Mouse (Mus musculus): ENCODE measurements at regions not wholly inside any gene's neighbourhood (a gene's known extent, or its start where the extent isn't known, plus 50 kb on each side); places are given as distances from the start of the nearest gene placed in this dataset.

GRCm38 (mm10) chr6:135501791-135502190 lies 139.4 kb downstream of the Emp1 start:
- Histone ChIP-seq H3K4me1 (replicated peaks; ENCODE audit: control insufficient read depth, insufficient read depth) (no peaks in the 10 kb centered on the region), H3K9ac (ENCODE audit: low read length) (no peak overlapping the region), H3K4me3 (ENCODE audit: low read depth, low read length) (no peak overlapping the region), H3K27me3 (ENCODE audit: control insufficient read depth, insufficient read depth, low read length) (no peaks in the 10 kb centered on the region), H3K4me2 (replicated peaks; ENCODE audit: low read depth) (no peak overlapping the region), H3K36me3 (ENCODE audit: control insufficient read depth, insufficient read depth, low read length) (no peaks in the 10 kb centered on the region), H3K9me3 (ENCODE audit: control insufficient read depth, low read length) (no peaks in the 10 kb centered on the region), H3K27ac (replicated peaks) (no peak overlapping the region)
- WGBS = 71% methylated on average over 6 of the region's 6 CpGs
- ATAC-seq (ENCODE audit: low FRiP score, low TSS enrichment) (no peak), DNase-seq (ENCODE audit: low spot score) (no peak)
- TF ChIP-seq CTCF (IDR thresholded peaks at IDR 0.05; ENCODE audit: low read depth) (no peak), EP300 (optimal IDR thresholded peaks at IDR 0.05) (no peak)

GRCm38 (mm10) chr6:135502405-135502804 lies 140.1 kb downstream of the Emp1 start:
- WGBS = 63% methylated on average over 8 of the region's 8 CpGs
- no peak overlapping the region for H3K9ac ChIP-seq (ENCODE audit: low read length)
- H3K36me3 ChIP-seq (ENCODE audit: control insufficient read depth, insufficient read depth, low read length) = no peaks in the 10 kb centered on the region
- no peak overlapping the region for H3K27ac ChIP-seq (replicated peaks)
- H3K4me3 ChIP-seq (ENCODE audit: low read depth, low read length) = no peak overlapping the region
- H3K4me2 ChIP-seq (replicated peaks; ENCODE audit: low read depth) = no peak overlapping the region
- TF ChIP-seq CTCF (IDR thresholded peaks at IDR 0.05; ENCODE audit: low read depth) (no peak), EP300 (optimal IDR thresholded peaks at IDR 0.05) (no peak)
- DNase-seq (ENCODE audit: low spot score) (no peak), ATAC-seq (ENCODE audit: low FRiP score, low TSS enrichment) (no peak)
- H3K27me3 ChIP-seq (ENCODE audit: control insufficient read depth, insufficient read depth, low read length) = no peaks in the 10 kb centered on the region
- no peaks in the 10 kb centered on the region for H3K9me3 ChIP-seq (ENCODE audit: control insufficient read depth, low read length)
- H3K4me1 ChIP-seq (replicated peaks; ENCODE audit: control insufficient read depth, insufficient read depth) = no peaks in the 10 kb centered on the region

GRCm38 (mm10) chr6:135518710-135519437 lies 156.5 kb downstream of the Emp1 start:
- WGBS = 81% methylated on average over 4 of the region's 4 CpGs
- no peak overlapping the region for H3K4me2 ChIP-seq (replicated peaks; ENCODE audit: low read depth)
- no peak overlapping the region for H3K27ac ChIP-seq (replicated peaks)
- no peaks in the 10 kb centered on the region for H3K9me3 ChIP-seq (ENCODE audit: control insufficient read depth, low read length)
- H3K4me1 ChIP-seq (replicated peaks; ENCODE audit: control insufficient read depth, insufficient read depth) = no peaks in the 10 kb centered on the region
- ATAC-seq (ENCODE audit: low FRiP score, low TSS enrichment) = no peak
- DNase-seq (ENCODE audit: low spot score) = no peak
- no peak overlapping the region for H3K9ac ChIP-seq (ENCODE audit: low read length)
- H3K36me3 ChIP-seq (ENCODE audit: control insufficient read depth, insufficient read depth, low read length) = no peaks in the 10 kb centered on the region
- no peaks in the 10 kb centered on the region for H3K27me3 ChIP-seq (ENCODE audit: control insufficient read depth, insufficient read depth, low read length)
- no peak for TF ChIP-seq EP300 (optimal IDR thresholded peaks at IDR 0.05)
- TF ChIP-seq CTCF (IDR thresholded peaks at IDR 0.05; ENCODE audit: low read depth) = no peak
- H3K4me3 ChIP-seq (ENCODE audit: low read depth, low read length) = no peak overlapping the region

GRCm38 (mm10) chr6:135519438-135519803 lies 157.1 kb downstream of the Emp1 start:
- Histone ChIP-seq H3K27me3 (ENCODE audit: control insufficient read depth, insufficient read depth, low read length) (no peaks in the 10 kb centered on the region), H3K27ac (replicated peaks) (no peak overlapping the region), H3K9me3 (ENCODE audit: control insufficient read depth, low read length) (no peaks in the 10 kb centered on the region), H3K4me2 (replicated peaks; ENCODE audit: low read depth) (no peak overlapping the region), H3K36me3 (ENCODE audit: control insufficient read depth, insufficient read depth, low read length) (no peaks in the 10 kb centered on the region), H3K9ac (ENCODE audit: low read length) (no peak overlapping the region), H3K4me1 (replicated peaks; ENCODE audit: control insufficient read depth, insufficient read depth) (no peaks in the 10 kb centered on the region), H3K4me3 (ENCODE audit: low read depth, low read length) (no peak overlapping the region)
- TF ChIP-seq EP300 (optimal IDR thresholded peaks at IDR 0.05) (no peak), CTCF (IDR thresholded peaks at IDR 0.05; ENCODE audit: low read depth) (no peak)
- ATAC-seq (ENCODE audit: low FRiP score, low TSS enrichment) (no peak), DNase-seq (ENCODE audit: low spot score) (no peak)
- 78% methylated on average over 2 of the region's 2 CpGs for WGBS

GRCm38 (mm10) chr6:135520868-135521267 lies 158.5 kb downstream of the Emp1 start:
- no peak overlapping the region for H3K9ac ChIP-seq (ENCODE audit: low read length)
- H3K4me1 ChIP-seq (replicated peaks; ENCODE audit: control insufficient read depth, insufficient read depth) = no peaks in the 10 kb centered on the region
- H3K9me3 ChIP-seq (ENCODE audit: control insufficient read depth, low read length) = no peaks in the 10 kb centered on the region
- H3K4me3 ChIP-seq (ENCODE audit: low read depth, low read length) = no peak overlapping the region
- no peak for TF ChIP-seq EP300 (optimal IDR thresholded peaks at IDR 0.05)
- TF ChIP-seq CTCF (IDR thresholded peaks at IDR 0.05; ENCODE audit: low read depth) = no peak
- no peaks in the 10 kb centered on the region for H3K36me3 ChIP-seq (ENCODE audit: control insufficient read depth, insufficient read depth, low read length)
- no peak overlapping the region for H3K27ac ChIP-seq (replicated peaks)
- ATAC-seq (ENCODE audit: low FRiP score, low TSS enrichment) (no peak), DNase-seq (ENCODE audit: low spot score) (no peak)
- no peak overlapping the region for H3K4me2 ChIP-seq (replicated peaks; ENCODE audit: low read depth)
- H3K27me3 ChIP-seq (ENCODE audit: control insufficient read depth, insufficient read depth, low read length) = no peaks in the 10 kb centered on the region
- 58% methylated on average over 2 of the region's 2 CpGs for WGBS

- TF ChIP-seq CTCF (IDR thresholded peaks at IDR 0.05; ENCODE audit: low read depth) (peak; percentile 47), EP300 (optimal IDR thresholded peaks at IDR 0.05) (no peak)
- WGBS = 75% methylated on average over 5 of the region's 5 CpGs
Measured at GRCm38 (mm10) chr6:135524886-135525285, 162.5 kb downstream of the Emp1 start.

More at GRCm38 (mm10) chr6:135524886-135525285, 162.5 kb downstream of the Emp1 start:
- no peaks in the 10 kb centered on the region for H3K4me1 ChIP-seq (replicated peaks; ENCODE audit: control insufficient read depth, insufficient read depth)
- no peak for DNase-seq (ENCODE audit: low spot score)
- H3K36me3 ChIP-seq (ENCODE audit: control insufficient read depth, insufficient read depth, low read length) = no peaks in the 10 kb centered on the region
- H3K4me3 ChIP-seq (ENCODE audit: low read depth, low read length) = no peak overlapping the region
- no peak for ATAC-seq (ENCODE audit: low FRiP score, low TSS enrichment)
- no peak overlapping the region for H3K9ac ChIP-seq (ENCODE audit: low read length)
- H3K27ac ChIP-seq (replicated peaks) = no peak overlapping the region
- no peaks in the 10 kb centered on the region for H3K27me3 ChIP-seq (ENCODE audit: control insufficient read depth, insufficient read depth, low read length)
- H3K4me2 ChIP-seq (replicated peaks; ENCODE audit: low read depth) = no peak overlapping the region
- no peaks in the 10 kb centered on the region for H3K9me3 ChIP-seq (ENCODE audit: control insufficient read depth, low read length)

Data from stomach, postnatal 0 days (tissue).